ENCODE assay signal across 14 mouse cellular contexts in the genomic region with DNA sequence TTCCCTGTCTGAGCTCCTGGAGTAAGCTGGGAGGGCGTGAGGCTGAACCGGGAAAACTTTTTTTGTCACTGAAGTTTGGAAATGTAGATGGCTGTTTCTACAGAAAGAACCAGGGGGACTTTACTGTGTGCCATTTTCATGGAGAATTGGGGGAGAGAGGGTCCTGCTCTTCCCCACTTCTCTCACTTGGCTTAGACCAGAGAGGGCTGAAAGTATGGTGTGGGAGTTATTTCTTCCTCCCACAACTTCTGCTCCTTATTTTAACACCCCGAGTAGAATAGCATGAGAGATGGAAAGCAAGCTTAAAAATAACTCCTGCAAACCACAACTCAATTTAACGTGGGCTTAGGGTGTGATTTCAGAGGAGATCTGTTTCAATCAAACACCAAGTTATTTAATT. TPM values are rescaled to one million over a fixed set of nuclear protein-coding genes. Genes with fewer than 3 reads are reported as not detected.
A peak's percentile ranks its signal among the peaks of the same experiment; 100 is the strongest.
DNase-seq lines count a peak whose midpoint lies in the region; ATAC-seq and TF ChIP-seq lines count a peak whose summit lies in the region.
"Had no signal": no experiment of that assay in that cellular context is flagged by ENCODE, and none has a peak within 500 bp of the region (broad histone marks: within the 10 kb centered on the region; RNA-seq: fewer than 3 reads in every experiment).

No protein-coding gene starts in this region.

- DNase-seq in forebrain, embryonic 14.5 days (ENCODE audit: low spot score) = no peak
- DNase-seq in hindbrain, embryonic 10.5 days (ENCODE audit: low spot score) = peak; percentile 37
- no peak for DNase-seq in right cerebral cortex, postnatal 25 days
- DNase-seq in heart, adult 18-20 months = no peak
- DNase-seq: liver, embryonic 13.5 days; lung, postnatal 4 days had no signal

- TF ChIP-seq CTCF in intestine, postnatal 0 days (IDR thresholded peaks at IDR 0.05; ENCODE audit: low read depth) = no peak

- H3K36me3 ChIP-seq in forebrain, embryonic 12.5 days (replicated peaks) = no peaks in the 10 kb centered on the region
- H3K36me3 ChIP-seq in forebrain, embryonic 14.5 days (ENCODE audit: control insufficient read depth, insufficient read depth, low read length) = no peaks in the 10 kb centered on the region
- no peaks in the 10 kb centered on the region for H3K36me3 ChIP-seq in hindbrain, embryonic 10.5 days
- H3K36me3 ChIP-seq in limb, embryonic 15.5 days = no peaks in the 10 kb centered on the region
- no peaks in the 10 kb centered on the region for H3K36me3 ChIP-seq in neural tube, embryonic 14.5 days (ENCODE audit: control insufficient read depth, insufficient read depth, low read length)
- H3K36me3 ChIP-seq in intestine, postnatal 0 days (ENCODE audit: control insufficient read depth, insufficient read depth) = no peaks in the 10 kb centered on the region
- H3K36me3 ChIP-seq: liver, embryonic 13.5 days had no signal

- H3K4me3 ChIP-seq in forebrain, embryonic 12.5 days (replicated peaks) = peak overlapping the region; percentile 4; the same call in 1 of the 2 replicates
- no peak overlapping the region for H3K4me3 ChIP-seq in forebrain, embryonic 14.5 days (ENCODE audit: low read depth, low read length)
- peak overlapping the region; percentile 46 for H3K4me3 ChIP-seq in hindbrain, embryonic 10.5 days
- H3K4me3 ChIP-seq in limb, embryonic 15.5 days = peak overlapping the region; percentile 45
- H3K4me3 ChIP-seq in neural tube, embryonic 14.5 days (ENCODE audit: low read depth, low read length) = peak overlapping the region; percentile 26
- H3K4me3 ChIP-seq in intestine, postnatal 0 days (ENCODE audit: low read depth, low read length) = no peak overlapping the region
- H3K4me3 ChIP-seq: liver, embryonic 13.5 days had no signal

- H3K4me1 ChIP-seq in forebrain, embryonic 12.5 days = no peaks in the 10 kb centered on the region; the same call in 1 of the 2 replicates
- H3K4me1 ChIP-seq in forebrain, embryonic 14.5 days (ENCODE audit: control insufficient read depth, insufficient read depth, low read length) = no peaks in the 10 kb centered on the region
- H3K4me1 ChIP-seq in hindbrain, embryonic 10.5 days (replicated peaks) = peaks cover 14% of the 10 kb centered on the region; the same call in 1 of the 2 replicates
- H3K4me1 ChIP-seq in limb, embryonic 15.5 days = peaks cover 10% of the 10 kb centered on the region; the same call in 1 of the 2 replicates
- H3K4me1 ChIP-seq in neural tube, embryonic 14.5 days (ENCODE audit: control insufficient read depth, insufficient read depth, low read length) = no peaks in the 10 kb centered on the region; the same call in 1 of the 2 replicates
- no peaks in the 10 kb centered on the region for H3K4me1 ChIP-seq in intestine, postnatal 0 days (replicated peaks; ENCODE audit: control insufficient read depth, insufficient read depth, low read length)
- H3K4me1 ChIP-seq: liver, embryonic 13.5 days had no signal

- H3K4me2 ChIP-seq in forebrain, embryonic 12.5 days = no peak overlapping the region
- no peak overlapping the region for H3K4me2 ChIP-seq in forebrain, embryonic 14.5 days (ENCODE audit: low read length)
- H3K4me2 ChIP-seq in limb, embryonic 15.5 days = peak overlapping the region; percentile 22; the same call in 1 of the 2 replicates
- H3K4me2 ChIP-seq in neural tube, embryonic 14.5 days (ENCODE audit: low read depth, low read length) = peak overlapping the region; percentile 9; the same call in 1 of the 2 replicates
- no peak overlapping the region for H3K4me2 ChIP-seq in intestine, postnatal 0 days (replicated peaks; ENCODE audit: low read depth)
- H3K4me2 ChIP-seq: heart, embryonic 11.5 days; liver, embryonic 13.5 days had no signal

- H3K27ac ChIP-seq in forebrain, embryonic 12.5 days = no peak overlapping the region
- no peak overlapping the region for H3K27ac ChIP-seq in forebrain, embryonic 14.5 days (ENCODE audit: low read depth, low read length)
- peak overlapping the region; percentile 56 for H3K27ac ChIP-seq in hindbrain, embryonic 10.5 days
- peak overlapping the region; percentile 73 for H3K27ac ChIP-seq in limb, embryonic 15.5 days
- H3K27ac ChIP-seq in neural tube, embryonic 14.5 days (ENCODE audit: low read depth, low read length) = no peak overlapping the region
- no peak overlapping the region for H3K27ac ChIP-seq in intestine, postnatal 0 days (ENCODE audit: low read depth, low read length)
- H3K27ac ChIP-seq: liver, embryonic 13.5 days had no signal

- ATAC-seq in forebrain, embryonic 12.5 days (ENCODE audit: low FRiP score) = no peak
- ATAC-seq in forebrain, embryonic 14.5 days = no peak
- no peak for ATAC-seq in limb, embryonic 15.5 days (ENCODE audit: insufficient number of reproducible peaks, low FRiP score, low TSS enrichment, low read depth)
- no peak for ATAC-seq in neural tube, embryonic 14.5 days (ENCODE audit: low read depth)
- no peak for ATAC-seq in intestine, postnatal 0 days
- ATAC-seq: inflammation-experienced regulatory T-cells, adult 6 months had no signal

- WGBS in forebrain, embryonic 12.5 days = 0% methylated on average over 4 of the region's 4 CpGs
- 0% methylated on average over 4 of the region's 4 CpGs for WGBS in forebrain, embryonic 14.5 days
- WGBS in hindbrain, embryonic 10.5 days = under 1% methylated on average over 4 of the region's 4 CpGs
- 2% methylated on average over 4 of the region's 4 CpGs for WGBS in limb, embryonic 15.5 days
- WGBS in neural tube, embryonic 14.5 days = 4% methylated on average over 4 of the region's 4 CpGs
- under 1% methylated on average over 4 of the region's 4 CpGs for WGBS in intestine, postnatal 0 days

- no peak overlapping the region for H3K9ac ChIP-seq in forebrain, embryonic 12.5 days
- H3K9ac ChIP-seq in forebrain, embryonic 14.5 days (ENCODE audit: low read length) = no peak overlapping the region
- H3K9ac ChIP-seq in limb, embryonic 15.5 days = 0 out of 2 replicates have a peak overlapping the region, but pooled peaks have one; percentile 7
- H3K9ac ChIP-seq in neural tube, embryonic 14.5 days (replicated peaks; ENCODE audit: low read depth, low read length) = peak overlapping the region; percentile 16; the same call in 1 of the 2 replicates
- H3K9ac ChIP-seq in intestine, postnatal 0 days (ENCODE audit: low read depth, low read length) = no peak overlapping the region
- H3K9ac ChIP-seq: liver, embryonic 13.5 days had no signal

- H3K27me3 ChIP-seq in forebrain, embryonic 12.5 days = peaks cover 89% of the 10 kb centered on the region
- peaks cover 78% of the 10 kb centered on the region for H3K27me3 ChIP-seq in forebrain, embryonic 14.5 days (replicated peaks; ENCODE audit: control insufficient read depth, insufficient read depth, low read length)
- H3K27me3 ChIP-seq in hindbrain, embryonic 10.5 days (ENCODE audit: insufficient read depth, poor library complexity, severe bottlenecking) = peaks cover 100% of the 10 kb centered on the region
- peaks cover 62% of the 10 kb centered on the region for H3K27me3 ChIP-seq in limb, embryonic 15.5 days
- H3K27me3 ChIP-seq in neural tube, embryonic 14.5 days (ENCODE audit: control insufficient read depth, insufficient read depth, low read length) = peaks cover 27% of the 10 kb centered on the region
- peaks cover 85% of the 10 kb centered on the region for H3K27me3 ChIP-seq in intestine, postnatal 0 days (replicated peaks; ENCODE audit: control insufficient read depth, insufficient read depth, low read length)

- no peaks in the 10 kb centered on the region for H3K9me3 ChIP-seq in forebrain, embryonic 12.5 days
- no peaks in the 10 kb centered on the region for H3K9me3 ChIP-seq in forebrain, embryonic 14.5 days (replicated peaks; ENCODE audit: control insufficient read depth, low read length)
- no peaks in the 10 kb centered on the region for H3K9me3 ChIP-seq in hindbrain, embryonic 10.5 days
- no peaks in the 10 kb centered on the region for H3K9me3 ChIP-seq in limb, embryonic 15.5 days
- H3K9me3 ChIP-seq in neural tube, embryonic 14.5 days (ENCODE audit: control insufficient read depth, low read length) = no peaks in the 10 kb centered on the region
- no peaks in the 10 kb centered on the region for H3K9me3 ChIP-seq in intestine, postnatal 0 days (ENCODE audit: control insufficient read depth)
- H3K9me3 ChIP-seq: liver, embryonic 13.5 days had no signal

RNA-seq across cellular contexts. Expression of gene Tfap2b, which starts 4.0 kb away (rescaled TPM):
- 11.3 and 21.0 TPM in 2 replicates for polyA plus RNA-seq in forebrain, embryonic 12.5 days (2016; fragmentation: Nextera tagmentation; extraction: Ambion mirVana)
- polyA plus RNA-seq in forebrain, embryonic 14.5 days (2014; fragmentation: Nextera tagmentation; extraction: Ambion mirVana) = 0.60 and 1.5 TPM in 2 replicates
- 38.6 and 81.5 TPM in 2 replicates for polyA plus RNA-seq in hindbrain, embryonic 10.5 days (2016; fragmentation: Nextera tagmentation; extraction: Ambion mirVana)
- polyA plus RNA-seq in limb, embryonic 15.5 days (2015; fragmentation: Nextera tagmentation; extraction: Ambion mirVana) = 57.8 and 59.6 TPM in 2 replicates
- 49.2 and 51.8 TPM in 2 replicates for polyA plus RNA-seq in neural tube, embryonic 14.5 days (2014; fragmentation: Nextera tagmentation; extraction: Ambion mirVana)
- not detected in 2 replicates for polyA plus RNA-seq in intestine, postnatal 0 days (2015; fragmentation: Nextera tagmentation; extraction: Ambion mirVana)
- not detected for total RNA-seq in heart, adult 18-20 months (2021)
- total RNA-seq: common myeloid progenitor, adult 5-6 weeks; MEL had no signal
- polyA plus RNA-seq: inflammation-experienced regulatory T-cells, adult 6 months had no signal

Comparison
In these comparisons a context has a peak if more than half of its experiments do, and no peak if none do; other contexts are left out.
1. H3K4me3 ChIP-seq: peak in forebrain, embryonic 12.5 days (single experiment), hindbrain, embryonic 10.5 days (single experiment), limb, embryonic 15.5 days (single experiment) and neural tube, embryonic 14.5 days (single experiment); none in forebrain, embryonic 14.5 days (single experiment) and intestine, postnatal 0 days (single experiment).
2. H3K27ac ChIP-seq: peak in hindbrain, embryonic 10.5 days (single experiment) and limb, embryonic 15.5 days (single experiment); none in forebrain, embryonic 12.5 days (single experiment), forebrain, embryonic 14.5 days (single experiment), neural tube, embryonic 14.5 days (single experiment) and intestine, postnatal 0 days (single experiment).
3. H3K4me2 ChIP-seq: peak in limb, embryonic 15.5 days (single experiment) and neural tube, embryonic 14.5 days (single experiment); none in forebrain, embryonic 12.5 days (single experiment), forebrain, embryonic 14.5 days (single experiment) and intestine, postnatal 0 days (single experiment).
4. H3K9ac ChIP-seq: peak in limb, embryonic 15.5 days (single experiment) and neural tube, embryonic 14.5 days (single experiment); none in forebrain, embryonic 12.5 days (single experiment), forebrain, embryonic 14.5 days (single experiment) and intestine, postnatal 0 days (single experiment).